Mouse (Mus musculus) gastrocnemius, adult 2 months (tissue): ENCODE data around the gene Vegfa. TPM values are rescaled to one million over a fixed set of nuclear protein-coding genes. Genes with fewer than 3 reads are reported as not detected.

ENCODE experiments used
- DNase-seq: peaks from one replicate; pipeline ENCODE4 v3.0.0; 2022
- H3K27ac ChIP-seq: fragments of 200-600 bp; 2 replicates; pipeline ENCODE4 v1.8.1; 2022; ENCODE audit warnings: mild to moderate bottlenecking
- H3K4me3 ChIP-seq: fragments of 200-600 bp; 2 replicates; pipeline ENCODE4 v1.8.1; 2022; ENCODE audit warnings: mild to moderate bottlenecking, moderate library complexity
- CTCF ChIP-seq: fragments of 200-600 bp; IDR thresholded peaks from 2 replicates; pipeline ENCODE4 v1.8.1; 2022; ENCODE audit warnings: antibody characterized with exemption, mild to moderate bottlenecking, moderate library complexity
- intact Hi-C: fragments of 180-260 bp; cut with DNase I; formaldehyde crosslinking; loops from one replicate; pipeline ENCODE4 v1.15.1; 2025
- total RNA-seq, 2 experiments: library from RNA; stranded (reverse); gene quantifications; 2 replicates each; pipeline ENCODE4 v1.2.3; 2021

Gene Vegfa
- total RNA-seq, 2 experiments from 2014 or later: 135 to 219 TPM

GRCm38 (mm10) chr17:46044953-46045352, 12.8 kb upstream of the Vegfa start:
- no peak for DNase-seq
- no peak for TF ChIP-seq CTCF
- Histone ChIP-seq H3K27ac (no peak overlapping the region), H3K4me3 (no peak overlapping the region)
- intact Hi-C loops: no loop called here

- TF ChIP-seq CTCF: no peak
- Histone ChIP-seq H3K4me3 (no peak overlapping the region), H3K27ac (no peak overlapping the region)
- DNase-seq: no peak
- intact Hi-C loops: no loop called here
Observed at GRCm38 (mm10) chr17:46042158-46042557, 10.0 kb upstream of the Vegfa start.

- intact Hi-C loops: loop anchor here (1.0 kb wide), 1 partner anchor 91 kb away; no protein-coding TSS in a partner anchor
- no peak overlapping the region; the same call in 1 of the 2 replicates for H3K27ac ChIP-seq
- DNase-seq: no peak
- TF ChIP-seq CTCF: no peak
- H3K4me3 ChIP-seq: no peak overlapping the region
Observed at GRCm38 (mm10) chr17:46041679-46042078, 9.5 kb upstream of the Vegfa start.

GRCm38 (mm10) chr17:46041223-46041622, 9.1 kb upstream of the Vegfa start:
- intact Hi-C loops: loop anchor here (1.0 kb wide), 1 partner anchor 91 kb away; no protein-coding TSS in a partner anchor
- Histone ChIP-seq H3K4me3 (no peak overlapping the region), H3K27ac (no peak overlapping the region; the same call in 1 of the 2 replicates)
- DNase-seq: peak; percentile 75
- peak; percentile 86 for TF ChIP-seq CTCF

- intact Hi-C loops: no loop called here
- TF ChIP-seq CTCF: no peak
- no peak for DNase-seq
- no peak overlapping the region for H3K27ac ChIP-seq
- no peak overlapping the region for H3K4me3 ChIP-seq
Observed at GRCm38 (mm10) chr17:46040561-46040960, 8.4 kb upstream of the Vegfa start.

- peak; percentile 58 for TF ChIP-seq CTCF
- peak; percentile 79 for DNase-seq
- intact Hi-C loops: loop anchor here (1.0 to 10.0 kb wide), 2 partner anchors 305 to 444 kb away; partner anchors contain the start of gene Slc29a1
- peak overlapping the region; percentile 86 for H3K27ac ChIP-seq
- no peak overlapping the region for H3K4me3 ChIP-seq
Observed at GRCm38 (mm10) chr17:46038906-46039305, 6.7 kb upstream of the Vegfa start.

- intact Hi-C loops: loop anchor here (10.0 kb wide), 1 partner anchor 442 kb away; the partner anchor contains the start of gene Slc29a1
- peak overlapping the region; percentile 83 for H3K27ac ChIP-seq
- no peak overlapping the region for H3K4me3 ChIP-seq
- no peak for TF ChIP-seq CTCF
- peak; percentile 62 for DNase-seq
Observed at GRCm38 (mm10) chr17:46036400-46036799, 4.2 kb upstream of the Vegfa start.

- no peak overlapping the region for H3K27ac ChIP-seq
- no peak for TF ChIP-seq CTCF
- H3K4me3 ChIP-seq: no peak overlapping the region
- intact Hi-C loops: loop anchor here (10.0 kb wide), 1 partner anchor 439 kb away; the partner anchor contains the start of gene Slc29a1
- no peak for DNase-seq
Observed at GRCm38 (mm10) chr17:46034110-46034509, 1.9 kb upstream of the Vegfa start.

- Histone ChIP-seq H3K4me3 (no peak overlapping the region), H3K27ac (peak overlapping the region; percentile 99)
- TF ChIP-seq CTCF: no peak
- DNase-seq: no peak
- intact Hi-C loops: loop anchor here (10.0 kb wide), 1 partner anchor 439 kb away; the partner anchor contains the start of gene Slc29a1
Observed at GRCm38 (mm10) chr17:46033607-46034006, 1.4 kb upstream of the Vegfa start.

GRCm38 (mm10) chr17:46033122-46033521, 953 bp upstream of the Vegfa start:
- no peak for TF ChIP-seq CTCF
- intact Hi-C loops: loop anchor here (10.0 kb wide), 1 partner anchor 438 kb away; the partner anchor contains the start of gene Slc29a1
- peak overlapping the region; percentile 83 for H3K4me3 ChIP-seq
- no peak for DNase-seq
- H3K27ac ChIP-seq: peak overlapping the region; percentile 99

- intact Hi-C loops: loop anchor here (1.0 to 10.0 kb wide), 4 partner anchors 183 to 437 kb away; partner anchors contain the start of gene Slc29a1
- TF ChIP-seq CTCF: no peak
- peak; percentile 88 for DNase-seq
Observed at GRCm38 (mm10) chr17:46031621-46032211, 453 bp downstream of the Vegfa start.

GRCm38 (mm10) chr17:46030731-46031620, 1.2 kb downstream of the Vegfa start:
- peak overlapping the region; percentile 83 for H3K4me3 ChIP-seq
- DNase-seq: peak; percentile 88
- no peak for TF ChIP-seq CTCF

More at GRCm38 (mm10) chr17:46031621-46032211, 453 bp downstream of the Vegfa start:
- Histone ChIP-seq H3K4me3 (peak overlapping the region; percentile 83), H3K27ac (peak overlapping the region; percentile 99)

More at GRCm38 (mm10) chr17:46030731-46031620, 1.2 kb downstream of the Vegfa start:
- H3K27ac ChIP-seq: peak overlapping the region; percentile 99
- intact Hi-C loops: loop anchor here (10.0 kb wide), 1 partner anchor 436 kb away; the partner anchor contains the start of gene Slc29a1
